Mouse (Mus musculus) cortical plate, adult 2 months (tissue): ENCODE data around the gene Rad54l.

Experiments
- CTCF ChIP-seq: fragments of 200-500 bp; IDR thresholded peaks from 2 replicates; pipeline ENCODE4 v1.5.1; 2011; ENCODE audit warnings: mild to moderate bottlenecking, control low read depth, low read length; ENCODE audit not compliant: insufficient read depth; ENCODE audit errors: extremely low read depth
- POLR2A ChIP-seq: fragments of 200-500 bp; IDR thresholded peaks from 2 replicates; pipeline ENCODE4 v1.6.1; 2011; ENCODE audit warnings: mild to moderate bottlenecking, low read length, control low read depth; ENCODE audit not compliant: insufficient read depth; ENCODE audit errors: extremely low read depth

- no peak for TF ChIP-seq CTCF
- TF ChIP-seq POLR2A: peak; percentile 68
Observed at GRCm38 (mm10) chr4:116123602-116124519, at the start of gene Rad54l, which contains the start of gene Pomgnt1.
